Comparison of ENCODE assay signal across 8 mouse cellular contexts in the genomic region with DNA sequence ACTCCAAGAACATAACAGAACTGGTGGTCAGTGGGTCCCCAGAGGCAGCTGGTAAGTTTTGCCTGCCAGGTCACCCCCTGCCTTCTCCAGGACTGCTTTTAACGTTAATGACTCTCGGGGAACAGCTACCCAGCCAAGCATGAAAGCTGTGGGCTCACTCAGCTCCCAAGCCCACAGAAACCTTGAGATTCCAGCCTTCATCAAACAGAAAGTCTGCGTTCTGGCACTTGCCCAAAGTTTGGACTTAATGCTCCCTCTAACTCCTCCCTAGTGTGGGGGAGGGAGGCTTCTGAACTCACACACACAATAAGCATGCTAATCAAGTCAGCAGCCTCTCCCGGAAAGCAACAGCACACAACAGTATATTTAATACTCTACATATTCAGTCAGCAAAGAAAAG.
A peak's percentile ranks its signal among the peaks of the same experiment; 100 is the strongest.
DNase-seq lines count a peak whose midpoint lies in the region; ATAC-seq lines count a peak whose summit lies in the region.

No protein-coding gene starts in this region.

- no peaks in the 10 kb centered on the region for H3K9me3 ChIP-seq in intestine, embryonic 16.5 days (ENCODE audit: control insufficient read depth, low read length)
- H3K9me3 ChIP-seq in lung, embryonic 16.5 days (ENCODE audit: control insufficient read depth, low read length), result no peaks in the 10 kb centered on the region

- H3K27ac ChIP-seq in intestine, embryonic 16.5 days (ENCODE audit: low read length), result no peak overlapping the region
- peak overlapping the region; percentile 85 for H3K27ac ChIP-seq in lung, embryonic 16.5 days (ENCODE audit: low read length)

- peak; percentile 21 for DNase-seq in layer of hippocampus, adult 9-11 months
- no peak for DNase-seq in layer of hippocampus, adult 9-10 months (ENCODE audit: low spot score)
- peak; percentile 51 for DNase-seq in brain, embryonic 18.5 days (ENCODE audit: low read depth, low spot score)
- DNase-seq in heart, adult 11 months, result peak; percentile 95
- DNase-seq in skeletal muscle tissue, adult 2 months (ENCODE audit: low read depth, low spot score), result peak; percentile 34

- no peak overlapping the region for H3K9ac ChIP-seq in intestine, embryonic 16.5 days (ENCODE audit: low read depth, low read length)
- H3K9ac ChIP-seq in lung, embryonic 16.5 days (ENCODE audit: low read length), result no peak overlapping the region

- H3K4me2 ChIP-seq in intestine, embryonic 16.5 days (ENCODE audit: low read depth, low read length), result no peak overlapping the region
- H3K4me2 ChIP-seq in lung, embryonic 16.5 days (ENCODE audit: low read depth, low read length), result peak overlapping the region; percentile 9; the same call in 1 of the 2 replicates

- no peak overlapping the region for H3K4me3 ChIP-seq in intestine, embryonic 16.5 days (ENCODE audit: low read length)
- H3K4me3 ChIP-seq in lung, embryonic 16.5 days (ENCODE audit: low read length), result no peak overlapping the region

- 15% methylated on average over 4 of the region's 4 CpGs for WGBS in intestine, embryonic 16.5 days
- 6% methylated on average over 4 of the region's 4 CpGs for WGBS in lung, embryonic 16.5 days

- peak; percentile 74 for ATAC-seq in intestine, embryonic 16.5 days
- peak; percentile 91 for ATAC-seq in lung, embryonic 16.5 days (ENCODE audit: low read depth)
- ATAC-seq in activated CD4-positive, CD25-positive, alpha-beta regulatory T cell, adult 4 months, result no peak

- no peaks in the 10 kb centered on the region for H3K36me3 ChIP-seq in intestine, embryonic 16.5 days (ENCODE audit: control insufficient read depth, insufficient read depth, low read length)
- peaks cover 22% of the 10 kb centered on the region for H3K36me3 ChIP-seq in lung, embryonic 16.5 days (ENCODE audit: control insufficient read depth, insufficient read depth, low read length)

- H3K27me3 ChIP-seq in intestine, embryonic 16.5 days (replicated peaks; ENCODE audit: control insufficient read depth, insufficient read depth, low read length), result no peaks in the 10 kb centered on the region
- no peaks in the 10 kb centered on the region for H3K27me3 ChIP-seq in lung, embryonic 16.5 days (ENCODE audit: control insufficient read depth, insufficient read depth, low read depth, low read length)

- peaks cover 10% of the 10 kb centered on the region; the same call in 1 of the 2 replicates for H3K4me1 ChIP-seq in intestine, embryonic 16.5 days (ENCODE audit: control insufficient read depth, insufficient read depth, low read length)
- H3K4me1 ChIP-seq in lung, embryonic 16.5 days (replicated peaks; ENCODE audit: control insufficient read depth, insufficient read depth, low read length), result peaks cover 14% of the 10 kb centered on the region
